Mouse (Mus musculus) retina, postnatal 1 day (tissue): ENCODE data around the gene Ulbp1.
A peak's percentile ranks its signal among the peaks of the same experiment; 100 is the strongest.
"Not testable (repeated sequence)": the region's sequence is repeated elsewhere in the genome, so short reads cannot be mapped to it uniquely, and the experiment has no call there.

Source experiments
- DNase-seq: peaks from one replicate; pipeline ENCODE4 v3.0.0-alpha.2; 2012

Gene Ulbp1

DNA sequence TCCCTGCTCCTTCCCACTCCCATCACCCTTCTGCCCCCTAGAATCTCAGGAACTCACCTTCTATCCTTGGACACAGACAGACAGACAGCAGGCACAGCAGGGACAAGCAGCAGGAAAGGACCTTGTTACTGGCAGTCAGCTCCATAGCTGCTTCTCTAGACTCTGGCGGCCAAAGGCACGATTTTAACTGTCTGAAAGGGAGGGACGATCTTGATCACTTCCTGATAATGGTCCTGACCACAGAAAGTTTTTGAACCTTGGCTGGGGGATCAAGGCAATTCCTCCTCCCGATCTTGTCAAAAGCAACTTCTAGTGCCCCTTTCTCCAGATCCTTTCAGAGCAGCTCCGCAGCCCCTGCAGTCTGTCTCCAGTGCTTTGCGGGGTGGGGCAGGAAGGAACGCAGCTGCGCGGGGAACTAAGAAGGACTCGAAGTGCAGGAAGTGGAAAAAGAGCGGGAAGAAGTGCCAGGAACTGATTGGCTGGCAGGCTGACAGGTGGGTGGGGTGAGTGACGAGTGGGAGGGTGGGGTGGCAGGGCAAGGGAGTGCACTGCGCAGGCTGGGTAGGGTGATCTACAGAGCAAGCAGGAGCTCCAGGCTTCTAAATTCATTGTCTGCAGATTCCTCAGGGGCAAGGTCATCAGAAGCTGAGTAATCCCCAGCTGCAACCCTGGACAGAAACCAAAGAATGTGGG lies at the start of gene Ulbp1:
Gene Ulbp1, minus strand, starts transcription at position 442 of the 693 bp plus-strand sequence.
- DNase-seq = peak; percentile 16

DNA sequence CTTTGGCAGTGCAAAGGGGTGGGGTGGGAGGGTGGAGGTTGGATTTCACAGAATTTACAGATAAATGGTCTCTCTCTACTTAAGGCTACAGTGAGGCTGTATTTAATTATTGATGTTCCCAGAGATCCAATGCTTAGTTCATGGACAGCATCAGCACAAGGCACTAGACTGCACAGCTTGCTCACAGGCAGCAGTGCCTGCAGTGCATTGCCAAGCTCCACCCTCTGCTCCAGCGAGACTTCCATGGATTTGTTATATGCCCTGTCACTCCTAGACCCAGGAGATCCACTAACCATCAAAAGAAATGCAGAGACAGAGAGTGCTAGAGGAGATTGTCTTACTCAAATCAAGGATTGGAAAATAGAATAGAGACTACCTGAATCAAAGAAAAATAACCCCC lies 24.7 kb upstream of the Ulbp1 start:
- not testable (repeated sequence) for DNase-seq

DNA sequence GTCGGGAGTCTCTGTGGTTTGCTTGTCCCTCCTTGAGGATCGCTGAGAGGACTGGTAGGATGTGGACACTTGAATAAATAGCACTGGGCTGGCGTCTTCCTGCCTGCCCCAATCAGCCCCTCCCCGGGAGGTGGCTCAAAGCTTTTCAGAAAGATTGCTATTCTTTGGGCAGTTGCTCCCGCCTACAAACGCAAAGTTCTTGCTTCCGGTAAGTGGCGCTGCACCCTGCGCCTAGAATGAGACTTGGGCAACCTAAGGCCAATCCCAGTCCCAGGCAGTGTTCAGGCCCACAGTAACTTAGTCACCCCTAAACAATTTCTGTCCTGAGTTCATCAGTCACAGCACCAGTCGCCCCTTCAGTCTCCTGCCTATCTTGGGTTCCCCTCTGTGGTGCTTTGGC lies 18.9 kb upstream of the Ulbp1 start:
- DNase-seq = peak; percentile 16

DNA sequence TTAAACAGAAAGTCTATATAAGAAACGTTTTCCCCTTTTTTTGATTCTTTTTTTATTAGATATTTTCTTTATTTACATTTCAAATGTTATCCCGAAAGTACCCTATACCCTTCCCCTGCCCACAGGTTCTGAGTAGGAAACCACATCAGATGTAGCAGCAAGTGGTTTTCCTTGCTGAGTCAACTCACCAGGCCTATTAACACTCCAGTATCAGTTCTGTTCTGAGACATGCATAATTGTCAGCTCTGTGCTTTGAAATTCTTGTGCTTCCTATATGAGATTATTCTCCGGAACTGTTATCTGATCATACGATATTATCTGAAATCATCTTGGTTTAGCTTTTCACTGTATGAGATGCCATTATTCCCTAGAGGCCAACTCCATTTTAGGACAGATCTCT lies 10.2 kb upstream of the Ulbp1 start:
- DNase-seq = no peak

DNA sequence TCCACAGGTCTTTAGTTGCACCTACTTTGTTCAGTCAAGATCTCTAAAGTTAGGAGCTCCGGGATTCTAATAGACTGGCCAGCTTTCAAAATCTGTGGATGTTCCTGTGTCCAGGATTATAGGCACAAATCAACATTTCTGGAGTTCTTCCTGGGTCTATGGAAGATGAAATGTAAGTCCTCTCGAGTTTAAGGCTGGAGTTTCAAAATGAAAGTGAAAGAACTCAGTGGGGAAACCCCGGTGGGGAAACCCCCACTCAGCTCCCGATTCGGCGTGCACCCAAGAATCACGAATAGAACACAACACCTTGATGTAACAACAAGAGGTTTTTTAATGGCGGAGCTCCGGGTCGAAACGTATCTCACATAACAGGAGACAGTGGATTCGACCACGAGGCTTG lies 787 bp upstream of the Ulbp1 start:
- not testable (repeated sequence) for DNase-seq

DNA sequence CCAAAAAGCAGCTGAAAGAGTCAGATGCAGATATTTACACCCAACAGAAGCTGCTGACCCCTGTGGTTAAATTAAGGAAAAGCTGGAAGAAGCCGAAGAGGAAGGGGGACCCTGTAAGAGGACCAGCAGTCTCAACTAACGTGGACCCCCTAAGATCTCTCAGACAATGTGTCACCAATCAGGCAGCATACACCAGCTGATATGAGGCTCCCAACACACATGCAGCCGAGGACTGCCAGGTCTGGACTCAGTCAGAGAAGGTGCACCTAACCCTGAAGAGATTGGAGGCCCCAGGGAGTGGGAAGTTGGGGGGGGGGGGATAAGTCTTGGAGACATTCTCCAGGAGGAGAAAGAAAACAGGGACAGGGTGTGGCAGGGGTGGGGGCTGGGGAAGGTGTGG lies 1.8 kb downstream of the Ulbp1 start:
- DNase-seq = no peak

DNA sequence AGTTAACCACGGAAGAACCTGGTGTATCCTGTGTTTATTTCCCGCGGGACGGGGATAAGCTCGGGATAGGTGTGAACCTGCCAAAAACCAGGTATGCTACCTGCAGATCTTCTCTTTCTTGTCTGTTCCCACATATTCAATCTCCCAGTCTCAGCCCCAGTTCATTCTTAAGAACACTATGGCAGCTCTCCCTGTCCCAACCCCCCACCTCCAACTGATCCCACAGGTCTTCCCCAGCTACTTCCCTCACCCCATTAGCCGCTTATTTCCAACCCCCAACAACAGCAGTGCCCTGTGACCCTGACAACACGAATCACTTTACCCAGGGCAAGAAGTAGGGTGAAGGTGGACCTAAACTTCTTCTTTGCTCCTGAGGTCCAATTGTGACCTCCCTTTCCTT lies 3.0 kb downstream of the Ulbp1 start:
- peak; percentile 4 for DNase-seq

DNA sequence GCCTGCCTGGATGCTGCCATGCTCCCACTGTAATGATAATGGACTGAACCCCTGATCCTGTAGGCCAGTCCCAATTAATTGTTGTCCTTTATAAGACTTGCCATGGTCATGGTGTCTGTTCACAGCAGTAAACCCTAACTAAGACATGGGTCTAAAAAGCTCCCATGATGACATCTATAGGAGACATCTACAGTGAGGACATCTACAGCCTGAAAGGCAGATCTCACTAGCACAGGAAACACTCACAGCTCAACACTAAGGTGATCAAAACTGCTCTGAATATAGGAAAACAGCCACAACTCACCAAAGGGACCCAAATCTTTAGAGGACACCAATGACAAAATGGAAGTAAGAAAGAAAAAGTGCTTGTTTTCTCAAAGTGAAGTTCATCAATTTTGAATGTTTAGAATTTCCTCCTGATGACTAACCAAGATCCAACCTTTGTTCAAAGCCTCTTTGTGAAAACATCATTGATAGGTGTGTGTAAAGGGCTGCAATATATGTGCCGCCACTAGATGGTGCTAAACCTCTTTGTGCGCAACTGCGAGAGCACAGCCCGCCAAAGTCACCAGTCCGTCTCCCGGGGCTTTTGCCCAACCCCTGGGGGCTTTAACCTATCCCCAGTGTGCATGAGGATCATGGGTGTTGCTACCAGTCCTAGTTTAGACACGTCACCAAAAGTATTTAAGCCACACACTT lies 3.6 kb downstream of the Ulbp1 start:
- DNase-seq = peak; percentile 56

DNA sequence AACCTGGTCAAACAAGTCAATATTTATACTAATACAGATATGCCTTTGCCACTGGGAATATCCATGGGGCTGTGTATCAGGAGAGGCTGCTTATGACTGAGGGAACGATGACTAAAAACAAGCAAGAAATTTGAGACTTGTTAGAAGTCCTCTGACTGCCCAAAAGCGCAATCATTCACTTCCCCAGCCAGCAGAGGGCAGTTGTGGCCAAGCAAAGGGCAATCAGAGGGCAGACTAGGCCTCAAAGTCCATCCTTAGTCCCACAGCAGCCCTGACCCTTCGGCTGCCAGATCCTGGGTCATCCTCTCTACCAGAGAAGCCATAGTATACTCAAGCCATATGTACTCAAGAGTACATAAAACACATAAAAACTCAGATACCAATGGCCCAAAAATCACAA lies 11.4 kb downstream of the Ulbp1 start:
- no peak for DNase-seq

DNA sequence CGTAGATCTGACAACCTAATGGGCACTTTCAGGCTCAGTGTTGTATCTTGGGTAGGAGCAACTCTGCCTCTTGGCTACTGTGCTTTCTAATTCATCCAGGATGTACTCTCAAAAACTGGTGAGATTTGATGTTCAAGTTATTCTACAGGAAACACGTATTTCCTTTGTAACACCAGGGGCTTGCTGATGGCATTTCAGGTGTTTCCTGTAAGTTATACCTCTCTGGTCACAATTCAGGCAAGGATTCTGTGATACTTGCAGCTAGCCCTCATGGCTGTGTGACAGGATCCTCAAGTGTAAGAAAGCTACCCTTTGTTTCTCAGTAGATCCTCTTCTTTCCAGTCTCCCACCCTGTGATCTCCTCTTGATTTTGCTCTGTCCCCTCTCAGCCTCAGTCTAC lies 34.5 kb downstream of the Ulbp1 start:
- DNase-seq = no peak

DNA sequence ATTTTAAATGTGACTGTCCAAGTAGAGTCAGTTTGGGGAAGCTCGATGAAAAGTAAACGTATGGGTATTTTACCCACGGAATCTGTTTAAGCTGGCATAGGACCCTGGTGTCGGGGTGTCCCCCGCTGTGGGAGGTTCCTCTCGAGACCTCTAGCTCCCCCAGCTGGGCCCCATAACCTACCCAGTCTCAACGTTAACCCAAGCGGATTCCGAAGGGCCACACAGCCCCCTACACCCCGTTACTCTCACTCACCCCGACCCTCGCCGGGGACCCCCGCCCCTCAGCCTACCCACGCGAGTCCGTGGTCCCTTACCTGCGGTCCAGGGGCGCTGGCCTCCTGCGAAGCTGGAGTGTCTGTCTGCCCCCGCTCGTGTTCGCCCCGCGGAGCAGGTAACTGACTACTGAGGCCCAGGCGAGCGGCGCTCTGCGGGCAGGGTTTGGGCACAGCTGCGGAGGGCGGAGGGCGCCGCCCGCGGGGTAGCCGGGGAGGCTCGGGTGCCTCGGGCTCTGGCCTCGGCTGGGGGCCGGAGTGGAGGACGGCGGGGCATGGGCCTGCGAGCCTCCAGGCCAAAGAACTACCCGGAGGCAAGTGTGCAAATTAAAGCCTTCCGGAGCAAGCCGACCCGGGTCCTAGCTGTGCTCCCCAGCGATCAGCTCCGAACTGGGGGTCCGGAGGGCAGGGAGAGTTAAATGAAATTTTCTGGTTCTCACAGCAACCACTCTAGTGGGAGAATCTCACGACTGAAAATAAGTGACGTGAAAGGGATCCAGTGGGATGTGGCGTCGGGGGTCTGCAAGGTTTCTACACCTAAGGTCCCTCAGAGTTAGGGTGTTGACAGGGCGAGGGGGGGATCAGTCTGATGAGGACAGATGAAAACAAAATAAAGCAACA lies 80.0 kb downstream of the Ulbp1 start:
- DNase-seq = peak; percentile 30

DNA sequence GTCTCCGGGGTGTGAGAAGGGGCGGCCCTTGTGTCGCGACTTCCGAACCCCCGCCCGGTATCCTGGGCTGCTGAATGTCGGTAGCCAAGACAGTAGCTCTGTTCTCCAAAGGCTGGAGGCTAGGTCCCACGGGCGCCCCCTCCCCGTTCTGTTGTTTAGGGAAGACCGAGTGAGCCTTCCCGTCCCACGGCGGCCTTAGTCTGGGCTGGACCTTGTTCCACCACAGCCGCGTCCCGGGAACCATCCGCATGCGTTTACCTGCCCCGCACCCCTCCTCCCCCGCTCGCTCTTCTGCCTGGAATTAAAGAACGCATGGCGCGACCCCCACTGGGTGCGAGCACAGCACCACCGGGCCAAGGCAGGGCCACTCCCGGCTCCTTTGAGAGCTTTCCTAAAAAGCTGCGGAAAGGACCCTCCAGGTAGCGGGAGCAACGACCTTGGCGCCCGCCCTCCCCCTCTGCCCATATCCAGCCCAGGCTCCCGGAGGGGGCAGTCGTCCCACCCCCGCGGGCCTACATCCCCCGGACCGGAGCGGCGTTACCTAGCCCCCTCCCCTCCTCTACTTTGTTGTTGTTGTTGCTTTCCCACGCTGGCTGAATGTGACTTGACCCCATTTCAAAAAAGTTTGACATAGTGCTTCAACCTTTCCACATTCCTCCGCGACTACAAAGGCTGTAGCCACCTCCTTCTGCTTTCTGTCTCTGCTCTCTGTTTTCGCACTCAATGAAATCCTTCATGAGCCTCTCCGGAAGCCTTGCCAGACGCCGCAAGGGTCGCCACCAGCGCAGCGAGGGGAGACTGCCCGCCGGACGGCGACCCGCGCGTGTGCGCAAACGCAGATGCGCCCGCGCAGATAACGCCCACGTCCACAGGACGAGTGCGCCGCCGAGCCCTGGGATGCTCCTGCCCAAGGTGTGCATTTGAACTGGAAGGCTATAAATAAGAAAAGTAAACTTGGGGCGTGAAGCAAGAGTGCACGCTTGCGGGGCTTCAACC lies 81.2 kb downstream of the Ulbp1 start:
- DNase-seq = peak; percentile 59

DNA sequence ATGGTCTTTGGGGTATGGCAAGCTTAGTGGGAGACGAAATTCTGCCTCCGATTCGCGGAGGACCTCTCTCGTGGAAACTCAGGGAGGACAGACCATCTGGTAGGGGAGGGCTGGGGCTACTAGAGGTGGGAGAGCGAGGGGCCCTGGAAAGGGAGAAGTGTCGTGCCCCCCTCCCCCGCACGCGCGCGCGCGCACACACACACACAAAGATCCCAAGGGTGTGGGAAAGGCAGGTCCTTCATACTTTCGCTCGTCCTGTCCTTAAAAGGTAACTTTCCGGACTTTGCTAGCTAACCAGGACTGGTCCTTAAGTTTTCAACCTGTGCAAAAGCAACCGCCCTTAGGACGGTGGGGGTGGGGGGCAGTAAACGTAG lies 81.9 kb downstream of the Ulbp1 start:
- peak; percentile 58 for DNase-seq

DNA sequence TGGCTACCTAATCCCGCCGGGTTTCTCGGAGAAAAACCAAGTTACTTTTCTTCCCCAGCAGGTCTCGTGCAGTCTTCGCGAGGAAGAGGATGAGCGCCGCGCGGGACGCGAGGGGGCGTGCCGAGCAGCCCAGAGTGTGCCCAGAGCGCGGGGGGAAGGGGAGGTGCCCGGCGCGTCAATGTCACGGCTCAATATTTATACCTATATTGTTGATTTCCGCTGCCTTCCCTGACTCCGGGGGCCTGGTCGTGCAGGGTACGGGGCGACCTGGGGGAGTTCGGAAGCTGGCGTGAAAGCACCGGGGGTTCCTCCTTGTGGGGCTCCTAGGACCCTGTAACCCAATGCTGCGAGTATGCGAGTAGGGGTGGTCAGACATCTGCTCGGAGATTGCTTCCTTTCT lies 82.3 kb downstream of the Ulbp1 start:
- peak; percentile 61 for DNase-seq
